Comparison of ENCODE assay signal across 16 mouse cellular contexts in genomic region chr2:167999145-167999743, GRCm38 (mm10). TPM values are rescaled to one million over a fixed set of nuclear protein-coding genes. Genes with fewer than 3 reads are reported as not detected.
A peak's percentile ranks its signal among the peaks of the same experiment; 100 is the strongest.
DNase-seq lines count a peak whose midpoint lies in the region; ATAC-seq and TF ChIP-seq lines count a peak whose summit lies in the region.
"Had no signal": no experiment of that assay in that cellular context is flagged by ENCODE, and none has a peak within 500 bp of the region (broad histone marks: within the 10 kb centered on the region; RNA-seq: fewer than 3 reads in every experiment).

No protein-coding gene starts in this region.

- no peaks in the 10 kb centered on the region for H3K36me3 ChIP-seq in heart, adult 2 months (ENCODE audit: control insufficient read depth, insufficient read depth, low read length)
- peaks cover 12% of the 10 kb centered on the region; the same call in 1 of the 2 replicates for H3K36me3 ChIP-seq in heart, embryonic 10.5 days
- H3K36me3 ChIP-seq in liver, embryonic 14.5 days (replicated peaks; ENCODE audit: control insufficient read depth, insufficient read depth, low read depth) = no peaks in the 10 kb centered on the region
- H3K36me3 ChIP-seq in E14TG2a.4 (ENCODE audit: insufficient read depth, low read length) = no peaks in the 10 kb centered on the region
- H3K36me3 ChIP-seq: neural tube, embryonic 13.5 days had no signal

- peaks cover 4% of the 10 kb centered on the region; the same call in 1 of the 2 replicates for H3K9me3 ChIP-seq in heart, embryonic 10.5 days
- no peaks in the 10 kb centered on the region for H3K9me3 ChIP-seq in liver, embryonic 14.5 days (ENCODE audit: control insufficient read depth, low read length)
- H3K9me3 ChIP-seq in E14TG2a.4 (ENCODE audit: low read length) = 0 out of 2 replicates have a peak, but pooled peaks cover 4% of the 10 kb centered on the region
- H3K9me3 ChIP-seq: limb, embryonic 15.5 days had no signal

- H3K4me2 ChIP-seq in liver, embryonic 14.5 days (ENCODE audit: low read depth) = no peak overlapping the region
- H3K4me2 ChIP-seq: heart, embryonic 11.5 days; limb, embryonic 15.5 days; neural tube, embryonic 13.5 days had no signal

- WGBS in heart, adult 2 months = 92% methylated on average over 3 of the region's 3 CpGs
- 75% methylated on average over 3 of the region's 3 CpGs for WGBS in heart, embryonic 10.5 days
- 62% methylated on average over 3 of the region's 3 CpGs for WGBS in liver, embryonic 14.5 days (ENCODE audit: insufficient replicate concordance)

- no peaks in the 10 kb centered on the region for H3K79me2 ChIP-seq in heart, adult 2 months (replicated peaks; ENCODE audit: control insufficient read depth, insufficient read depth, low read length)

- H3K4me1 ChIP-seq in heart, adult 2 months (ENCODE audit: control insufficient read depth, insufficient read depth, low read length) = no peaks in the 10 kb centered on the region
- peaks cover 45% of the 10 kb centered on the region for H3K4me1 ChIP-seq in heart, embryonic 10.5 days
- 0 out of 4 replicates have a peak, but pooled peaks cover 0 to 2% of the 10 kb centered on the region in 2 experiments for H3K4me1 ChIP-seq in liver, embryonic 14.5 days (replicated peaks; ENCODE audit: control insufficient read depth in 2 of 2, insufficient read depth in 2 of 2, low read length in 1 of 2)
- H3K4me1 ChIP-seq in E14TG2a.4 (replicated peaks; ENCODE audit: low read depth, low read length) = no peaks in the 10 kb centered on the region; the same call in 1 of the 2 replicates
- H3K4me1 ChIP-seq: neural tube, embryonic 13.5 days had no signal

- no peak for DNase-seq in heart, adult 2 months
- DNase-seq in heart, embryonic 10.5 days (ENCODE audit: low spot score) = no peak
- no peak for DNase-seq in liver, embryonic 14.5 days (ENCODE audit: low read depth in 3 of 3, low spot score in 3 of 3)
- DNase-seq in liver = no peak
- DNase-seq in cerebellum, postnatal 25 days = no peak
- DNase-seq in thymus, postnatal 4 days = no peak
- DNase-seq: cerebellum, postnatal 14 days; heart, postnatal 36 days; right cerebral cortex, postnatal 25 days; thymus, adult 18-20 months had no signal

- no peak overlapping the region for H3K27ac ChIP-seq in heart, adult 2 months
- H3K27ac ChIP-seq in heart, embryonic 10.5 days = no peak overlapping the region
- H3K27ac ChIP-seq in liver, embryonic 14.5 days = no peak overlapping the region
- H3K27ac ChIP-seq: limb, embryonic 15.5 days; neural tube, embryonic 13.5 days had no signal

- TF ChIP-seq CTCF in heart, adult 2 months (IDR thresholded peaks at IDR 0.05) = peak; percentile 37
- TF ChIP-seq CTCF in liver, embryonic 14.5 days (IDR thresholded peaks at IDR 0.05; ENCODE audit: low read depth) = peak; percentile 38; the same call in 1 of the 2 replicates
- TF ChIP-seq CTCF in E14TG2a.4 (conservative IDR thresholded peaks at IDR 0.05; ENCODE audit: low read length) = peak; percentile 23; the same call in 1 of the 2 replicates

- intact Hi-C loops in heart, adult 2 months (cut with DNase I) = loop anchor here (5.0 kb wide), 1 partner anchor 77 kb away; no protein-coding TSS in a partner anchor

- no peak for TF ChIP-seq EP300 in heart, adult 2 months (IDR thresholded peaks at IDR 0.05; ENCODE audit: insufficient read depth, low read depth, low read length)
- no peak for TF ChIP-seq EP300 in liver, embryonic 14.5 days (IDR thresholded peaks at IDR 0.05; ENCODE audit: low read depth)

- no peak for ATAC-seq in liver, embryonic 14.5 days (ENCODE audit: insufficient read depth)
- peak; percentile 39 for ATAC-seq in megakaryocyte progenitor cell, adult 5-6 weeks (replicated peaks; ENCODE audit: poor library complexity)
- ATAC-seq: forebrain, embryonic 16.5 days had no signal

- no peak for TF ChIP-seq POLR2A in heart, adult 2 months (IDR thresholded peaks at IDR 0.05; ENCODE audit: insufficient read depth, low read depth, low read length)

- H3K27me3 ChIP-seq in heart, adult 2 months (ENCODE audit: control insufficient read depth, insufficient read depth, low read length) = no peaks in the 10 kb centered on the region
- H3K27me3 ChIP-seq in heart, embryonic 10.5 days (ENCODE audit: insufficient read depth, poor library complexity, severe bottlenecking) = peaks cover 7% of the 10 kb centered on the region; the same call in 1 of the 2 replicates
- no peaks in the 10 kb centered on the region for H3K27me3 ChIP-seq in liver, embryonic 14.5 days (ENCODE audit: control insufficient read depth, insufficient read depth, low read length)
- H3K27me3 ChIP-seq in E14TG2a.4 (ENCODE audit: insufficient read depth, low read length) = peaks cover 31% of the 10 kb centered on the region
- H3K27me3 ChIP-seq: neural tube, embryonic 13.5 days had no signal

- no peak overlapping the region for H3K9ac ChIP-seq in heart, adult 2 months (ENCODE audit: low read depth, low read length)
- no peak overlapping the region for H3K9ac ChIP-seq in liver, embryonic 14.5 days (replicated peaks)
- H3K9ac ChIP-seq: limb, embryonic 15.5 days; neural tube, embryonic 13.5 days had no signal

- no peak overlapping the region for H3K4me3 ChIP-seq in heart, adult 2 months
- H3K4me3 ChIP-seq in heart, embryonic 10.5 days = no peak overlapping the region
- H3K4me3 ChIP-seq in liver, embryonic 14.5 days (ENCODE audit: insufficient read depth in 1 of 2, low read depth in 2 of 2, low read length in 2 of 2) = no peak overlapping the region
- no peak overlapping the region for H3K4me3 ChIP-seq in E14TG2a.4 (replicated peaks; ENCODE audit: low read length)
- H3K4me3 ChIP-seq: limb, embryonic 15.5 days; neural tube, embryonic 13.5 days had no signal

RNA-seq across cellular contexts. Expression of gene Ripor3, which starts 11.2 kb away (rescaled TPM):
- total RNA-seq in heart, adult 2 months (2021) = under 1 TPM; 0.21 to 0.36 TPM
- 0.79 and 1.5 TPM in 2 replicates for polyA plus RNA-seq in heart, adult 2 months (2012; rRNA removed)
- 1.3 and 2.5 TPM in 2 replicates for polyA plus RNA-seq in heart, embryonic 10.5 days (2016; fragmentation: Nextera tagmentation; extraction: Ambion mirVana)
- polyA plus RNA-seq in liver, embryonic 14.5 days (2012; rRNA removed) = 2.3 and 2.6 TPM in 2 replicates
- 0.88 and 1.1 TPM in 2 replicates for polyA plus RNA-seq in liver, embryonic 14.5 days (2014; fragmentation: Nextera tagmentation; extraction: Ambion mirVana)
- total RNA-seq in megakaryocyte progenitor cell, adult 5-6 weeks (2015) = not detected in 2 replicates
- not detected in 2 replicates for total RNA-seq in megakaryocyte progenitor cell, adult 5-6 weeks (2017)
